Mouse (Mus musculus) layer of hippocampus, adult 2 months (tissue): Measurements from ENCODE around the gene Plcl2. TPM values are rescaled to one million over a fixed set of nuclear protein-coding genes. Genes with fewer than 3 reads are reported as not detected.

ENCODE experiments used
- DNase-seq, 2 experiments: peaks; one replicate each; pipeline ENCODE4 v3.0.0; 2022; ENCODE audit warnings: low spot score in 2 of 2
- H3K27ac ChIP-seq: fragments of 200-600 bp; 2 replicates; pipeline ENCODE4 v1.8.1; 2022
- H3K4me3 ChIP-seq: fragments of 200-600 bp; 2 replicates; pipeline ENCODE4 v1.8.1; 2022; ENCODE audit warnings: mild to moderate bottlenecking
- CTCF ChIP-seq: fragments of 200-600 bp; conservative IDR thresholded peaks from 2 replicates; pipeline ENCODE4 v1.8.1; 2022; ENCODE audit warnings: antibody characterized with exemption, mild to moderate bottlenecking, moderate library complexity
- total RNA-seq, 2 experiments: library from RNA; stranded (reverse); gene quantifications; 2 replicates each; pipeline ENCODE4 v1.2.3; 2021

The Plcl2 gene
- total RNA-seq, 2 experiments from 2014 or later, result 55.1 to 58.0 TPM

DNA sequence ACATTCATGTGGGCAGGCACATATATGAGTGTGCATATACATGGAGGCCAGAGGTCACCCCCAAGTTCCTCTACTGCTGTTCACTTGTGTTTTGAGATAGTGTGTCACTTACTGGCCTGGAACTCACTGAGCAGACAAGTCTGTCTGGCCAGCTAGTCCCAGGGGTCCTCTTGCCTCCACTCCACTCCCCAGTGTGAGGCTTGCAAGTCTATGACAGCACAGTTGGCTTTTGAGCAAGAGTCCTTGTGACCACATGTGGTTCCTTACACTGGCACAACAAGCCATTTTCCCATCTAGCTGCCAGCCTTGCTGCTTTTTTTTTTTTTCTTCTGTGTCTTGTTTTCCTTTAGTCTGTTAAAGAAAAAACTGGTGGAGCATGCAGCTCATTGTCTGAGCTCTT lies 148.1 kb downstream of the Plcl2 start:
- H3K4me3 ChIP-seq, result no peak overlapping the region
- no peak overlapping the region for H3K27ac ChIP-seq
- DNase-seq, result no peak
- TF ChIP-seq CTCF, result no peak

DNA sequence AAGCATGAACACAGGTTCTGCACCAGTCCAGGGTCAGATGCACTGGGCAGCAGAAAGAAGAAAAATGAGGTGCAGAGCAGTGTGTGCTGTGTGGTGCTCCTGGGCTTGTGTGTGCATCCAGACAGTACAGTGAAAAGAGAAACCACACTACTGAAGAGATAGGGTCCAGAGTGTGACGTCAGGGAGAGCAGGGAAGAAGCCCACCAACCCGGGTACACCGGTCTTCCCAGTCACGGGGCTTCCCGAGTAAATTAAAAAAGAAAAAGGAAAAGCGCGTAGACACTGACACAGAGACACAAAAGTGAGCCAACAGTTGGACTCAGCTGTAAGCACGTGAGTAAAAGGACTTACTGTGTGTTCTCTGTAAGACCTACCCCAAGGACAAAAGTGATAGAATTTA lies 149.7 kb downstream of the Plcl2 start:
- H3K4me3 ChIP-seq, result no peak overlapping the region
- no peak for DNase-seq
- no peak for TF ChIP-seq CTCF
- no peak overlapping the region for H3K27ac ChIP-seq

DNA sequence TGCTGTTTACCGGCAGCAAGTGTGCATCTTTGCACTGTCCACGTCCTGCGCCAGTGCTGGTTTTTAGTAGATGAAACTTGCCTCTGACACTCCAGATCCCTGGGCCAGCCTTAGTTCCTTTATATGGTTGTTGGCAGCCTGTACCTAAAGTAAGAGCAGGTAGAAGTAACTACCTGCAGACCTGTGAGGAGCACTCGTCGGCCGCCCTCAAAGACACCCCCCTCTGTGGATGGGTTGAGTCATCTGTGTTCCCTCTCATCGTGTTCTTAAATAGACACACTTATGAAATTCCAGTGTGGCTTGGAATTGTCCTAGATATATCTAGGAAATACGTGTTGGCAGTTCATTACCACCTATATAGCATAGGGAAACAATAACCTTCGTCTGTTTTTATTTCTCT lies 158.4 kb downstream of the Plcl2 start:
- Histone ChIP-seq H3K4me3 (no peak overlapping the region), H3K27ac (no peak overlapping the region)
- no peak for TF ChIP-seq CTCF
- no peak for DNase-seq

DNA sequence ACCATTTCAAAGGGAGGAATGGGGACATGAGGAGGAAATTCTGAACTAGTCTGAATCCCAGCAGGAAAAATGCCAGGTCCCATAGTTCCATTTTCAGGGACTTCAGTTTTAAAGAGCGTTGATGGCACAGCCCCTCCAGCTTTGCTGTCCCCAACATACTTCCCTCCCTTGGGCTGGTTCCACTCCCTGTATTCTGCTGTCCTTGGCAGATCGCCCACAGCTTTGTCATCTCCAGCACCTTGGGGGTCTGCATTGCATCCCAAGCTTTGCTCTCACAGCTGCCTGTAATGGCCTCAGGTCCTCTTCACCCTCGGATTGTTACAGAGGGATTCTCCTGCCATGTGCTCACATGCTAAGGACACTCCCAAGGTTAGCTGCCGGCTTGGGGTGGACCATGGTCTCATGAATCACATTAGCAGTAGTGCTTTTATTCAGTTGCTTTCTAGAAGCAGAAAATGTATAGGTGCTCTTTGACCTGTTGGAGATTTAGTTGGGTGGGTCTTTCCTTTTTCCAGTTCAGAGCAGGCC lies 159.5 kb downstream of the Plcl2 start:
- no peak for TF ChIP-seq CTCF
- no peak overlapping the region for H3K27ac ChIP-seq
- DNase-seq, result no peak
- H3K4me3 ChIP-seq, result no peak overlapping the region

DNA sequence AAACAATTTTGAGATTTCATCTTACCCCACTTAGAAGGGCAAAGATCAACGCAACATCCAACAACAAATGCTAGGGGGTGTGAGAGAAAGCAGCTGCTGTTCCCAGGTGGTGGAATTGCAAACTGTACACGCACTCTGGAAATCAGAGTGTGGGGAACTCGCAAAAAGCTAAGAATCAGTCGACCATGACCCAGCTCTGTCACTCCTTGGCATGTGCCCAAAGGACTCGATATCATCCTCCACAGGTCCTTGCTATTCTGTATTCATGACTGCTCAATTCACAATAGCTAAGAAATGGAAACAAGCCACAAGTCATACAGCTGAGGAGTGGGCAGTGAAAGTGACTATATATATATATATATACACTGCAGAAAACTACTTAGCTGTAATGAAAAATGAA lies 162.2 kb downstream of the Plcl2 start:
- no peak overlapping the region for H3K4me3 ChIP-seq
- no peak for DNase-seq
- H3K27ac ChIP-seq, result peak overlapping the region; percentile 53; the same call in 1 of the 2 replicates
- TF ChIP-seq CTCF, result no peak

DNA sequence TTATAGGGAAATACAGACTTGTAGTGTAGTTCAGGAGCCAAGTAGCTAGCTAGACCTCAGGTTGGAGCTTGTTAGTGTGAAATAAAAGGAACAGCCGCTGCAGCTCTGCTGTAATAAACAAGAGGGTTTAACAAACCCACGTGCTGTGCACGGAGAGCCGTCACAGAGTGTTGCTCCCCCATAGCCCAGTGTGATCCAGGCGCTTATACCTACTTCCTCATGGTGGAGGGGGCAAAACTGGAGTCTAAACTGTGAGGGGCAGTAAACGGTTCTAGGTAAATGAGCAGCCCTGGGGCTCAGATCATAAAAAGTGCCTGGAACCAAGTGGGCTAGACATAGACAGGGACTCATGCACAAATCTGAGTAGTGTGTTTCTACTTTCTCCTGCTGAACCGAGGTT lies 165.4 kb downstream of the Plcl2 start:
- Histone ChIP-seq H3K4me3 (no peak overlapping the region), H3K27ac (peak overlapping the region; percentile 50)
- DNase-seq, result no peak
- no peak for TF ChIP-seq CTCF

DNA sequence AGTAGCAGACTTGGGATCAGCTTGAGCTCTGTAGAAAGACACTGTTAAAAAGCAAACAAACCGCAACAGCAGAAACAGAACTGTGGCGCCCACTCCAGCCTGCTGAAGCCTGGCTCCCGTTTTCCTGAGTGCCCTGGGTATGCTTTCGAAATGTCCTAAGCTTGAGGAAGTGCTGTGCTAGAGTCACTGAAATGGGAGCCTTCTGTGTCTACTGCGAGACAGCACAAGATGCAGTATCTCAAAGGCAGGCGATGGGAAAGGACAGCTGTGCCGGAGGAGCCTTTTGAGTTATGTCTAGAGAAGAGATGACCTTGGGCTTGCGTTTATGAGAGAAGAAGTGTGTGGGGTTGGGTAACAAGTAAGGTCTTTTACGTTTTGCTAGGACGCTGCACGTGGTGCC lies 166.0 kb downstream of the Plcl2 start:
- DNase-seq, result no peak
- Histone ChIP-seq H3K27ac (peak overlapping the region; percentile 50), H3K4me3 (no peak overlapping the region)
- TF ChIP-seq CTCF, result no peak

DNA sequence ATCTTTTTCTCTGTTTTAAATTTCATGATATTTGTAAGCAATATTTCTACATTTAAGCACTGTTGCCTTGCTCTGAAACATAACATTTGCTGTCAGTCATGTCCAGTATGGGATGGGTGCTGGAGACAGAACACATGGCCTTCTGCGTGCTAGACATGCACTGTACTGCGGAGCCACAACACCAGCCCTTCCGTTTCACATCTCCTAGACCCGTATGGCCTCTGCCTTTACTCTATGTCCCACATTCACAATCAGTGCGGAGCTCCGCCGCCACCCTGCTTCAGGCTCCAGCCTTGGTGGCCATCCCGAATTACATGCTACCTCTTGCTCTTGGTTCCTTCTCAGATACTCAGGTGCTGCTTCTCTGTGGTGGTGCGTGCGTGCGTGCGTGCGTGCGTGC lies 168.1 kb downstream of the Plcl2 start:
- TF ChIP-seq CTCF, result no peak
- no peak overlapping the region for H3K4me3 ChIP-seq
- H3K27ac ChIP-seq, result peak overlapping the region; percentile 28; the same call in 1 of the 2 replicates
- DNase-seq, result no peak

DNA sequence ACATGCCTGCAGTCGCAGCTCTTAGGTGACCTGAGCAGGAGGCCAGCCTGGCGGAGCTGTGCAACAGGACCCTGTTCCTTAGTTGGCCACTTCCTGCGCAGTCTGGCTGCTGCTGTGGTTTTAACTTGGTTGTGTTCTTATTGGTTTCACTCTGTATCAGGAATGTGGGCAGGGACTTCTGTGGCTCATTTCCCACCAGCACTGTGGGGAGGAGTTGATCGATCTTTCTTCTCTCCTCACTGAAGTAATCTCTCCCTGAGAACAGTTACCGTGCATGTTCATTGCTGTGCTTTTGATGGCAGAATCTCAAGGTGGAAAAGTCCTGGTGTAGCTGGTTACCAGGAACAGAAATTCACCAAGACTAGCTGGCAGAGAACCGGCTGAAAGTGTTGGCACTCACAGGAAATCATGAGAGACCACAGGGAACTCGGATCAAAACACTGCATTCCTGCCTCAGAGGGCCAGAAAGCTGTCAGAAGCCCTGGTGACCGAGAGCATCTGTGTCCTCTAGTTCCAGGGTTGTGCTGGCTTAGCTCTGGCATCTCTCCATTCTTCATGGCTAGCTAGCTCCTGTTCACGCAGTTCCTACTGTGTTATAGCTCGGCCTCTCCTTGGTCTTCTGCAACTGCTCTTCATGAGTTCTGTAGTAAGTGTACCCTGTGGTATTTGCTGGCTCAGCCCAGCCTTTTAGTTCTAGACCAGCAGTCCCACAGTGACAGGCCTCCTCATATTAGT lies 168.9 kb downstream of the Plcl2 start:
- peak overlapping the region; percentile 73 for H3K27ac ChIP-seq
- H3K4me3 ChIP-seq, result no peak overlapping the region
- TF ChIP-seq CTCF, result no peak
- DNase-seq, result no peak

DNA sequence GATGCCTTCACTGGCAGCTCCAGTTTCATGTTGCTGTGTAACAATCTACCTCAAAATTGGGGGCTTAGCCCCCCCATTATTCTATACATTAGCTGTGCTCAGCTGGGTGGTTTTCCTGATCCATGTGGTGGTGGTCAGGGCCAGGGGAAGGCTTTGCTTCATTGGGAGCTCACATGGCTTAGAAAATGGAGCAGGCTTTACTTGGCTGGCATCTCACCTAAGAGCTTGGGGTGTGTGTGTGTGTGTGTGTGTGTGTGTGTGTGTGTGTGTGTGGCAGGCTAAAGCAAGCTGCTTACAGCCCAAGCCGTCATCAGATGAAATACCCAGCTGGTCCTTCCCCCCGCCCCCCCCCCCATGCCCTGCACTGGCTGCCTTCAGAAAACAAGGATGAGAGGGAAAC lies 169.5 kb downstream of the Plcl2 start:
- Histone ChIP-seq H3K4me3 (no peak overlapping the region), H3K27ac (peak overlapping the region; percentile 73)
- TF ChIP-seq CTCF, result no peak
- no peak for DNase-seq

DNA sequence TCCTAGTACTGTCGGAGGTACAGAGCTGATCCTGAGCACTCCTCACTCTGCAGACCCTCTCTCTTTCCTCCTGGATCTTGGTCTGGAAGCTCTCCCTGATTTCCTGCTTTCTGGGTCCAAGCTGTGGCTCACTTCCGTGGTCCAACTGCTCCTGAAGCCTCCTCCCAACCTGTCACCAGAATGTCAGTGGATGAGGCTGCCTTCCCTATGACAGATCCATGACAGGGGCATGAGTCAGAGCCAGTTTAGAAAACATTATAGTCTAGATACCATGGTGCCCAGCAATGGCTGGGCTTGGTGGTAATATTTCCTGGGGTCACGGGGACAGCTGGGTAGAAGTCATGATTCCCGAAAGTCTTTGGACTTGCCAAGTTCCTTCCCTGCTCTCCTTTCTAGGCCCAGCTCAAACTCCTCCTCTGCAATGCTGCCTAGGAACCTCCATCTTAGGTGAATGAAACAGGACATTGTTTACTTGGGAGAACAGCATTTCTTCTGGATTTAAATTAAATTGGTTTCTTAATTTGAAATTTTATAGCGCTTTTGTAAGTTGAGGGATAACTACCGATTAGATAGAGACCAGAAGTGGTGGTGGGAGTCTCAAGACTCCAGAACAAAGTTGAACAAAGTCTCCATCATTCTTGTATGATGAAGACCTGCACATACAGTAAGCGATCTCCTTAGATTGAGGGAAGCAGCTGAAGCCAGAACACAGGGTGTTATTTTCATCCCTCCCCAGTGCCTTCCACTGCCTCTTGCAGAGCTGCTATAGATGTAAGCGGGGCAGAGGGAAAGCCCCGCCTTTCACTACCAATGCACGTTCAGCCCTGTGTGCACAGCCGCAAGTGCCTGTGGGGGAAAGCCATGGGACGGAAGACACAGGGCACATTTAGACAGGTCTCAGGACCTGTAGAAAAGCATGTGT lies 170.7 kb downstream of the Plcl2 start:
- DNase-seq, result no peak
- Histone ChIP-seq H3K4me3 (no peak overlapping the region), H3K27ac (peak overlapping the region; percentile 41; the same call in 1 of the 2 replicates)
- TF ChIP-seq CTCF, result no peak

DNA sequence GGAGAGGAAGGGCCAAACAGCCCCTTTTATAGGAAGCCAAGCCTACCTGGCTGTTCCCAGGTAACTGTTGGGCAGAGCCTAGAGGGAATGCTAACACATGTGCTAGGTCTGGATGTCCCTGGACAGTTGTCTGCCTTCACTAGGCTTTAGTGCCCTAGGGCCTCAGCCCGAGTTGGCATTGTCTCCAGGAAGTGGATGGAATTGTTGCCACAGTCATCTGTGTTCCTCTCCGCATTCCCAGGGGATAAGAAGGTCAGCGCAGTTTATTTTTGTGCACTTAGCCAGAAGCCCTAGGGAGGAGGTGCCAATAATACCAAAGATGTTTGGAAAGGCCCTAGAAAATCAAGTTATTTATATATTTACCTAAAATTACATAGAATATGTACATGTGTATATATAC lies 173.5 kb downstream of the Plcl2 start:
- Histone ChIP-seq H3K4me3 (no peak overlapping the region), H3K27ac (no peak overlapping the region)
- DNase-seq, result no peak
- TF ChIP-seq CTCF, result no peak

DNA sequence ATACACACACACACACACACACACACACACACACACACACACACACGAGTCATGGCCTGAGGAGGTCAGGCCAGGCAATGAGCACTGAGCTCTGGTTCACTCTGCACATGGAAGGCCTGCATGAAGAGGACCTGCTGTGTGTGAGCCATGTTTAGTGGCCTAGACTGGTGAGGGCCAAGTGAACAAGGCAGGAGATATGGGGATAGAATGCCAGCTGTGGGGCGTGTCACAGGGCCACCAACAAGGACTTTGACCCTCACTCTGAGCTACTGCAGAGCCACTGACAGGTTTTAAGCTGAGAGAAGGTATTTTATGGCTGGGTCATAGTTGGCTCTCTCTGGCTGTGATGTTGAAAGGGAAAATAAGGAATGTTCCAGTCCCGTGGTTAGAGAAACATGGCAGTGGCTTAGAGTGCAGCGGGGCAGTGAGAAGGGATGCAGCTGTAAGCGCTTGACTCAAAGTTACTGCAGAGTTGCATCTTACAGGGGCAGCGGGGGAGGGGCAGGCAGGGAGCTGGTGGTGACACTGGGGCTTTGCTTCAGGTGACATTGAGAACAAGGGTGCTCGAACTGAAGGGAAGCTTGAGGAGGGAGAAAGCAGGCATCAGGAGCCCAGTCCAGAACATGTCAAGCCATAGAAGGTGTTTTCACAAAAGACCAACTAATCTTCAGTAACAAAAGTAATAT lies 175.9 kb downstream of the Plcl2 start:
- no peak overlapping the region for H3K27ac ChIP-seq
- no peak for TF ChIP-seq CTCF
- no peak for DNase-seq
- H3K4me3 ChIP-seq, result no peak overlapping the region
